Mouse (Mus musculus) limb, embryonic 11.5 days (tissue): ENCODE data around the gene Hfm1. TPM values are rescaled to one million over a fixed set of nuclear protein-coding genes. Genes with fewer than 3 reads are reported as not detected.

Experiments
- ATAC-seq: fragments of 200-750 bp; cut with Nextera tagmentation; 2 replicates; pipeline ENCODE4 v1.8.0; 2017; ENCODE audit warnings: low read depth; ENCODE audit not compliant: insufficient number of reproducible peaks, low FRiP score, low TSS enrichment
- DNase-seq: peaks from one replicate; pipeline ENCODE4 v3.0.0-alpha.2; 2015; ENCODE audit warnings: low spot score
- H3K27ac ChIP-seq: fragments of 300-500 bp; sonication (generic); replicated peaks from 2 replicates; pipeline ENCODE4 v1.5.1; 2014; ENCODE audit warnings: low read depth, mild to moderate bottlenecking, low read length
- H3K27me3 ChIP-seq: fragments of 300-500 bp; sonication (generic); 2 replicates; pipeline ENCODE4 v1.6.1; 2014; ENCODE audit warnings: mild to moderate bottlenecking, low read length, mixed read lengths; ENCODE audit not compliant: control insufficient read depth, insufficient read depth
- H3K36me3 ChIP-seq: fragments of 300-500 bp; sonication (generic); 2 replicates; pipeline ENCODE4 v1.6.1; 2014; ENCODE audit warnings: mild to moderate bottlenecking, low read length, moderate library complexity, mixed read lengths; ENCODE audit not compliant: control insufficient read depth, insufficient read depth
- H3K4me1 ChIP-seq: fragments of 300-500 bp; sonication (generic); 2 replicates; pipeline ENCODE4 v1.6.1; 2014; ENCODE audit warnings: low read length, mixed read lengths; ENCODE audit not compliant: control insufficient read depth, insufficient read depth
- H3K4me2 ChIP-seq: fragments of 300-500 bp; sonication (generic); 2 replicates; pipeline ENCODE4 v1.6.1; 2014; ENCODE audit warnings: low read depth, mild to moderate bottlenecking, moderate library complexity; ENCODE audit not compliant: severe bottlenecking
- H3K4me3 ChIP-seq: fragments of 300-500 bp; sonication (generic); 2 replicates; pipeline ENCODE4 v1.5.1; 2014; ENCODE audit warnings: low read depth, low read length
- H3K9ac ChIP-seq: fragments of 300-500 bp; sonication (generic); 2 replicates; pipeline ENCODE4 v1.6.1; 2014; ENCODE audit warnings: mild to moderate bottlenecking, low read length
- H3K9me3 ChIP-seq: fragments of 300-500 bp; sonication (generic); 2 replicates; pipeline ENCODE4 v1.6.1; 2016; ENCODE audit warnings: low read length; ENCODE audit not compliant: control insufficient read depth
- WGBS: fragments of 180-500 bp; shearing (Covaris S2); extraction: QIAGEN DNeasy Blood & Tissue Kit; methylation state at CpG from one replicate; pipeline ENCODE4 v1.1.7; 2014; 5-methylcytosine and 5-hydroxymethylcytosine counted together
- polyA plus RNA-seq: library from polyadenylated mRNA; unstranded; fragments of >200 nt; fragmentation: Nextera tagmentation; extraction: Ambion mirVana; gene quantifications from 2 replicates; pipeline ENCODE4 v1.2.1, GENCODE M21; 2014

Hfm1 gene
- polyA plus RNA-seq, 1 experiment from 2014 or later = 4.1 TPM

DNA sequence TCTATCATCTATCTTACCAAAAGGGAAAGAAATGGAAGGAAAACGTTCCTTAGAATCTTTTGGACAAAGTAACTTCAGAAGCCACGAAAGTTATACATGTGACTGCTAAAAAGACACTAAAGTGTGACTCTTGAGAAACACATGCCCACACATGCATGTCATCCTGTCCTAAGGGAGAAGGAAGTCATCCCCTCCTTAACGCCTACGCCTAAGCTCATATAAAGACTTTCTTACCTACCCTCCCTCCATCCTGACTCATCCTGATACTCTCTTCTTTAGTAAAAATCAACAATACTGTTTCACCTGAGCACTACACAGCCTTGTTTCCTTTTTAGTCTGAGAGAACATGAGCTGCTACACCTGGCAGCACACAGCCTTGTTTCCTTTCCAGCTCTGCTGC lies 40.6 kb downstream of the Hfm1 start:
- H3K27ac ChIP-seq = no peak overlapping the region
- H3K4me3 ChIP-seq = no peak overlapping the region
- DNase-seq (no peak), ATAC-seq (no peak)
- 89% methylated on average over 4 of the region's 4 CpGs for WGBS
- H3K9me3 ChIP-seq = no peaks in the 10 kb centered on the region
- no peaks in the 10 kb centered on the region for H3K4me1 ChIP-seq
- H3K4me2 ChIP-seq = no peak overlapping the region
- H3K27me3 ChIP-seq = no peaks in the 10 kb centered on the region
- H3K9ac ChIP-seq = no peak overlapping the region
- no peaks in the 10 kb centered on the region for H3K36me3 ChIP-seq

DNA sequence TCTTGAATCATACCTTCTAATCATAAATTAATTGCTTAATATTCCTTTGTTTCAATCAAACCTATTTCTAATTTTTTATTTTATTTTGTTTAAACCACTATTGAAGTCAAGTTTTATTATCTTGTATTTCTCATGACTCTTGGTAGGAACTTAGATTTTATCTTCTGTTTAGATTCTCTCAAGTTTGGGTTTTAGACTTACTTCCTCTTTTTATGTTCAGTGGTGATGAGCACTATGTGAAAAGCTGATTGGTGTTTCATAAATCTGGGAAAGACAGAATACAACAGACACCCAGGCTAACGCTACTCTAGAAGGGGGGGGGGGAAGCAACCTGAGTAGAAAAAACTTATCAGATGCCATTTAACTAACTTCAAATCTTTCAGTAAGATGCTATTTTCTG lies 49.7 kb downstream of the Hfm1 start:
- Histone ChIP-seq H3K4me1 (no peaks in the 10 kb centered on the region), H3K27me3 (no peaks in the 10 kb centered on the region), H3K4me3 (no peak overlapping the region), H3K36me3 (no peaks in the 10 kb centered on the region), H3K27ac (no peak overlapping the region), H3K9me3 (no peaks in the 10 kb centered on the region), H3K9ac (no peak overlapping the region), H3K4me2 (no peak overlapping the region)
- ATAC-seq = no peak
- WGBS = 82% methylated on average over 1 of the region's 1 CpGs
- DNase-seq = no peak

DNA sequence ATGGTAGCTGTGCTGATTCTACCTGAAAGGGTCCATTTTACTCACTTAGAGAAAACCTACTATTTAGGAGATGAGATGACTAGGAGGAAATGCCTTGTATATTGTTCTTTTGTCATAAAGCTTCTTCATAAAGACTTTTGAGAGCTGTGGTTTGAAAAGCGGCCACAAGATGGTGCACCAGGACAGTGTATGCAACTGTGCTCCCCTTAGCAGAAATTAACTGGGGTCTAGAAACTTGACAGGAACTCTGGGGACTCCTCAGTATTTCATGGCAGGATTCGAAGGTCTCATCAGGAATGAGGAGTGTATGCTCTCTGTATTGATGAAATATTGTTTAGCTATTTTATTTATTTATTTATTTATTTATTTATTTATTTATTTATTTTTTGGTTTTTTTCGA lies 65.7 kb downstream of the Hfm1 start:
- H3K9ac ChIP-seq = no peak overlapping the region
- WGBS = 36% methylated on average over 3 of the region's 3 CpGs
- H3K4me2 ChIP-seq = no peak overlapping the region
- ATAC-seq (peak; percentile 72; the same call in 1 of the 2 replicates), DNase-seq (peak; percentile 79)
- no peak overlapping the region for H3K4me3 ChIP-seq
- H3K36me3 ChIP-seq = no peaks in the 10 kb centered on the region
- H3K4me1 ChIP-seq = no peaks in the 10 kb centered on the region
- H3K27ac ChIP-seq = no peak overlapping the region
- no peaks in the 10 kb centered on the region for H3K9me3 ChIP-seq
- no peaks in the 10 kb centered on the region for H3K27me3 ChIP-seq

DNA sequence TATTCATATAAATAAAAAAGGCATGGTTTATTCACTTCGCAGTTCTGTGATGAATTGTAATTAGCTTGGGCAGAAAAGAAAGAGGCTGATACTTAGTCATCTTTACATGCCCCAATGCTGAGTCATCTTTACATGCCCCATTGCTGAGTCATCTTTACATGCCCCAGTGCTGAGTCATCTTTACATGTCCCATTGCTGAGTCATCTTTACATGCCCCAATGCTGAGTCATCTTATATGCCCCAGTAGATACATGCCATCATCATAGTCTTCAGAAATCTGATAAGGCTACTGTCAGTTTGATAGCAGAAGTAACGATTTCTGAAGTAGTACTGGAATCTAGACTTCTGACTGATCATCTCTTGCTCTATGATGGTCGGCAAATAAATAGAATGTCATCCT lies 72.8 kb downstream of the Hfm1 start:
- Histone ChIP-seq H3K9me3 (no peaks in the 10 kb centered on the region), H3K36me3 (no peaks in the 10 kb centered on the region), H3K27me3 (no peaks in the 10 kb centered on the region), H3K27ac (no peak overlapping the region), H3K4me2 (no peak overlapping the region), H3K4me3 (no peak overlapping the region), H3K9ac (no peak overlapping the region), H3K4me1 (no peaks in the 10 kb centered on the region)
- no peak for DNase-seq
- WGBS = 89% methylated on average over 3 of the region's 3 CpGs
- ATAC-seq = no peak

DNA sequence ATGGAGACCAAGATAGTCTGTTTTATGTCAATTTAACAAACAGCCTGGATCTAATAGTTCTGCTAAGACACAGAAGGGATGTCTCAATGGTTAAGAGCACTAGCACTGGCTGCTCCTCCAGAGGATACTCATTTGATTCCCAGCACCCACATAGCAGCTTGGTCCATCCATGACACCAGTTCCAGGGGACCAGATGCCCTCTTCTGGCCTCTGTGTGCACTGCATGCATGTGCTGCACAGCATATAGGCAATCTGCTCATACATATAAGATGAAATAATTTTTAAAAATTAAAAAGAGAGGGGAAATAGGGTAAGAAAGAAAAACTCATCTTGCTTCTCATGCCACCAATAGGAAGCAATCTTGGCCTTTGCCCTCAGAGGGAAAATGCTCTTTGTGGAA lies 79.1 kb downstream of the Hfm1 start:
- Histone ChIP-seq H3K4me1 (no peaks in the 10 kb centered on the region), H3K27ac (no peak overlapping the region), H3K9ac (no peak overlapping the region), H3K4me2 (no peak overlapping the region), H3K27me3 (no peaks in the 10 kb centered on the region), H3K4me3 (no peak overlapping the region), H3K9me3 (no peaks in the 10 kb centered on the region), H3K36me3 (no peaks in the 10 kb centered on the region)
- ATAC-seq = no peak
- no peak for DNase-seq

DNA sequence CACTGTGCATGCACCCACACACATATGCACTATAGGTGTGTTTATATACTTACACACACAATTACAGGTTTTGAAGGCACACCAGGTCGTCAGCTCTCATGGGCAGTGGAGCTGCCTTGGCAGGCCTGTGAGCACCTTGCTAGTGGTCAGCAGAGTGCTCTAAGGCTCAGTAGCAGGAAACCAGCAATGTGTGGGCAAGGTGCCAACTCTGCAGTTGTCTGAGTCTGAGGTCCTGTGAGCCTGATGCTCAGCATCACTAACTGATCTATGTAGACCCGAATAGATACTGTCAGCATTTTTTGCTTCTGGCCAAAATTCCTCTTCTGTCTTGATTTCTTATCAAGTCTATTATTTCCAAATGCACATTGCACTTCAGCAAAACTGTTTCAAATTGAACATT lies 82.2 kb downstream of the Hfm1 start:
- Histone ChIP-seq H3K9me3 (no peaks in the 10 kb centered on the region), H3K27ac (no peak overlapping the region), H3K27me3 (no peaks in the 10 kb centered on the region), H3K4me1 (no peaks in the 10 kb centered on the region), H3K9ac (no peak overlapping the region), H3K4me2 (no peak overlapping the region), H3K36me3 (no peaks in the 10 kb centered on the region), H3K4me3 (no peak overlapping the region)
- ATAC-seq (no peak), DNase-seq (no peak)
- 76% methylated on average over 2 of the region's 2 CpGs for WGBS

DNA sequence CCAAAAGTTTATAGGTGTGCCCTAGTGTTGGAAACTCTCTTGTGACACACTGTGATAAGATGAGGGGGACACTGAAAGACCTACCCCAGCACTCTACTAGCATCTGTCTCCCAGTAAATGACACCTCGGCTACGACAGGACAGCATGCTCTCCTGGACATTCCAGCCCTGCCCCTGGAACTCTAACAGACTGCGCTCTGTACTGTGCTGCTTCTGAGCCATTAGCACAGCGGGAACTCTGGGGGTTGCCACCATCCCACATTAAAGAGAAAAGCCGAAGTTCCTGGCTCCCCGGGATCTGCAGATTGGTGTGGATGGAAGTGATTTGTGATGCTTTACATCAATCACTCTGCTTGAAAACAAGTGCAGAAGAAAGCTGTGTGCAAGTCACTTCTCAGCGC lies 93.1 kb downstream of the Hfm1 start:
- Histone ChIP-seq H3K27me3 (no peaks in the 10 kb centered on the region), H3K4me1 (no peaks in the 10 kb centered on the region), H3K9ac (no peak overlapping the region), H3K4me2 (no peak overlapping the region), H3K36me3 (no peaks in the 10 kb centered on the region), H3K27ac (no peak overlapping the region), H3K9me3 (no peaks in the 10 kb centered on the region), H3K4me3 (no peak overlapping the region)
- DNase-seq = peak; percentile 31
- ATAC-seq = no peak
- 6% methylated on average over 7 of the region's 7 CpGs for WGBS

DNA sequence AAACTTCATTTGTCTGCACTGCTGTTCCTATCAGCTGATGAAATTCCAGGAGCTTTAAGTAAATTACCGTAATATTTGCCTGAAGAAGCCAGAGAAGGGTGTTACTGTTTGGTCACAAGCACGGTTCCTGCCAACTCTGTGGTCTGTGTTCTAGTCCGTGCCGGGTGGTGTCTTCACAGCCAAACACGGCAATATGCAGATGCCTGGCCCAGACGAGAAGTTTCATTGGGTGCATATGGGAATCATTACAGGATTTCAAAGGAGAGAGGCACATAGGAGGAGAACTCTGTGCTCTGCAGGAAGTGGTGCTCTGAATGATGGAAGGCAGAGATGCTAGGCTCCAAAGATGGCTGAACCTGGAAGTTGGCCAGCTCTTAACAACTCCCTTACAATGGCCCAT lies 94.7 kb downstream of the Hfm1 start:
- 45% methylated on average over 6 of the region's 6 CpGs for WGBS
- Histone ChIP-seq H3K27ac (no peak overlapping the region), H3K4me2 (no peak overlapping the region), H3K4me1 (no peaks in the 10 kb centered on the region), H3K27me3 (no peaks in the 10 kb centered on the region), H3K9me3 (no peaks in the 10 kb centered on the region), H3K9ac (no peak overlapping the region), H3K4me3 (no peak overlapping the region), H3K36me3 (no peaks in the 10 kb centered on the region)
- ATAC-seq = no peak
- no peak for DNase-seq

DNA sequence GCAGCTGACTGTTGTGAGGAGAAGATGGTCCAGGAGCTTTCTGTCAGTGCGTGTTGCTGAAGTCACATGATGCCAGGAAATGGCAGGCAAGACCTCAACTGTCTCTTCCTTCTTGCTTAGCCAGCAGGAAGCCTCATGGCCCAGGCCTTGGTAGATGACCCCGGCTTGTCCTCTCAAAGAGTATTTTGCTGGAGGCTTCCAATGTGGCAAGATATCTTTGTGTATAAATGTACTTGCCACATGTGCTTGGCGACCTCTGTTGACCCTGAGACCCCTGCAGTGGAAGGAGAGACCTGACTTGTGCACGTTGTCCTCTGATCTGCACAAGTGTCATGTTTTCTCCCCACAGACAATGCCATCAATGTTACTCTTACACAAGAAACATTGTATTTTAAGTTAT lies 95.3 kb downstream of the Hfm1 start:
- WGBS = 64% methylated on average over 4 of the region's 4 CpGs
- Histone ChIP-seq H3K27ac (no peak overlapping the region), H3K9me3 (no peaks in the 10 kb centered on the region), H3K27me3 (no peaks in the 10 kb centered on the region), H3K4me2 (no peak overlapping the region), H3K36me3 (no peaks in the 10 kb centered on the region), H3K4me3 (no peak overlapping the region), H3K9ac (no peak overlapping the region), H3K4me1 (no peaks in the 10 kb centered on the region)
- ATAC-seq (no peak), DNase-seq (no peak)
